Mouse (Mus musculus): ENCODE results near the gene Rps6ka6.
A peak's percentile ranks its signal among the peaks of the same experiment; 100 is the strongest.

The Rps6ka6 gene

DNA sequence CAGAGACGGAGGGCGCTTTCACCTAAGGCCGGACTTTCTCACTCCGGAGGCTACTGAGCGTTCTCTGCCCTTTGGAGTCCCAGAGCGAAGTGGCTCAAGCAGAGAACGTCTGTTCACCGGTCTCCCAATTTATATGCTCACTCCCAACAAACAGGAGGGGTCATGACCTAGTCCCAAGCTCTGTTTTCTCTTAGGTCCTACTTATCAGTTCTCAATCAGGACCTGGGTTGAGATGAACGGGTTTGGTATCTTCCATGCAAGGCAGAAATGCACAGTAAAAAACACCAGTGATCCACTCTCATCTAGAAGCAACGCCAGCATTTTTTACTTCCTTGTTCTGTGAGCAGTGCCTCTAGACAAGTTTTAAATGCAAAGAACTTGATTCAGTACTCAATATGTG lies at the start of gene Rps6ka6:
Gene Rps6ka6, minus strand, starts transcription at position 101 of the 400 bp plus-strand sequence.
- DNase-seq: no peak

DNA sequence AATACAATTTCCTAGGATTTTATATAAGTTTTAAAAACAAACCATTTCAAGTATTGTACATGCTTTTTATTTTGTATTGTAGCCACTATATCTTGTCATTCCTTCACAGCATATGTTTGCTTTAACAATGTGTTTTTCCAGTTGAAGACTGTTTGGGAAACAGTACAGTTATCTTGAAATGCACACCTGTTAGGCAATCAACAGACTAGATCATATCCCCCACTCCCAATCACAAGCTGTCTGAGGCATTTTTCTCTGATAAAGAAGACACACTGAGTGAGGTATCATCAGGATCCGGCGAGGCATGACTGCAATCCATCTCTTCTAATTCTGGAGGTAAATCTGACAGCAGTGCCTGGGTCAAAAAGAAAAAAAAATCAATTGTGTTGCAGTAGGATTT lies 39.3 kb upstream of the Rps6ka6 start:
- DNase-seq: no peak

DNA sequence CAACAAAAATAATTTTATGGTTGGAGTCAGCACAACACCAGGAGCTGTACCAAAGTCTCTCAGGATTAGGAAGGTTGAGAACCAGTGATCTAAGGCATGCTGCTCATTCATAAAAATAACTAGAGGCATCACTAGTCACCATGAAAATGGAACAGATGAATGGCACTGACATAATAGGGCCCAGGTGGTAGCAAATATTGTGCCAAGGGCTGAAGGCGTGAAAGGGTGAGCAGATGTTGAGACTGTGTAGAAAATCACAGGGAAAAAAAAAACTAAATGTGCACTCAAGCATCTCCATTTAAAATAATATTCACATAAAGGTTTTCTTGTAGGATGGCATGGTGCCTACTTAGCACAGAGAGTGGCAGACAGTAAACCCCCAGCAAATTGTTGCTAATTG lies 19.6 kb downstream of the Rps6ka6 start:
- DNase-seq: no peak

DNA sequence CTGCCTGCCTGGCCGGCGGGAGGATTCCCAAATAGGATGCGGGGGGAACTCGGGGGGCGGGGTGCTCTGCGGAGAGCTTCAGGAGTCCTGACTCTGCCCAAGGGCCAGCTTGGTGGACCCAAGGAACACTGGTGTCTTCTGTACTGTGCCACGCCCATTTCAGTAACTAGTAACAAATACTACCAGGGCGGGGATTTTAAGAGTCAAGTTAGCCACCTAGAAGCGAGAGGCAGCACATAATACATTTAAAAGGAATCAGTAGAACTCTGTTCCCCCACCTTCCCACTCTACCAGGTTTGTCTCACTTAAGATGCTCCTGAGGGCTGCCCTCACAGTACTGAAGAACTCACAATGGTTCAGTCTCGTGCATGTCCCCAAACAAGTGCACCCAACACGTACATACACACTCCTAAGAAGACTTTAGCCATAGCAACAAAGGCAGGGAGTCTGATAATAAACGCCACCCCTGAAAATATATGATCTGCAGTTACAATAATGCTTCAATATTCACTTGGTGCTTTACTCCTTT lies 74.1 kb downstream of the Rps6ka6 start:
- DNase-seq: no peak

DNA sequence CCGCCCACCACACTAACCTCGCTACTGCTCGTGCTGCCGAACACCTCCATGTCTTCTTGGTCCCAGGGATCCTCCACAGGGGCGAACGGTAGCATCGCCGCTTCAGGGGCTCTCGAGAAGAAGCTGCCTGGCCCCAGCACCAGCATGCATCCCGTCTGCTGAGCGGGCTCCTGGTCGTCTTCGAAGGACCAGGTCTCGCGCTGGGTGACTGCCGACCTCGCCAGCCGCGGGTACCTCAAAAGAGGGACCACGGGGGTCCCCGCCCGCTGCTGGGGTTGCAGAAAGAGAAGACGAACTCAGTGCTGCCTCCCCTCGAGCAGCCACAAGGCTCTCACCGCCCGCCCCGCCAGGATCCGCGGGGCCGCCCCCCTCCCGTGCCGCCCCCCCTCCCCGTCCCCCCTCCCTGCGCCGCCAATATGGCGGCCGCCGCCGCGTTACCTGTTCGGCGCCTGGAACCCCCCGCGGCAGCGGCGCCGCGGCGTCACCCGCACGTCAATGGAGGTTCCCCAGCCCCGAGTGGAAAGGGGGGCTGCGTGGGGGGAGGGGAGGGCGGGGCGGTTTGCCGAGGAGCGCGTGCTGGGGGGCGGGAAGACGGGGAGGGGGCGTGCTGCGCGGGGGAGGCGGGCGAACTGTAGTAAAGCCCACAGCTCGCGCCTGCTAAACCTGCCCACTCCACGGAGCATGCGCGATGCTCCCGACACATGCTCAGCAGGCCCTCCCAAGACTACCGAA lies 74.8 kb downstream of the Rps6ka6 start:
- DNase-seq: peak; percentile 39

DNA sequence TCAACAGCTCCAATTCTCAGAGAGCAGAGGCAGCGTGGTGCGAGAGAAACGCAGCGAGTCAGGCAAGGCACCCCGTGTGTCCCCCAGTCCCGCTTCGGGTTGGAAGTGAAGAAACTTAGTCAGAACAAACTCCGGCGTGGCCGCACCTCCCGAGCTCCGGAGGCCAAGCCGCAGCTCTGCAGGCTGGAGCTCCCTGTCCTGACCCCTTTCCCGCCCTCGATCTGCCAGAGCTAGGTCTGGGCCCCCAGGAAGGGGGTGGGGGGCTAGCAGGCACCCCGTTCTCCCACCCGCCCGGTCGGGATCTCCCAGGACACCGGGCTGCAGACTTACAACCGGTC lies 75.3 kb downstream of the Rps6ka6 start:
- DNase-seq: peak; percentile 1

DNA sequence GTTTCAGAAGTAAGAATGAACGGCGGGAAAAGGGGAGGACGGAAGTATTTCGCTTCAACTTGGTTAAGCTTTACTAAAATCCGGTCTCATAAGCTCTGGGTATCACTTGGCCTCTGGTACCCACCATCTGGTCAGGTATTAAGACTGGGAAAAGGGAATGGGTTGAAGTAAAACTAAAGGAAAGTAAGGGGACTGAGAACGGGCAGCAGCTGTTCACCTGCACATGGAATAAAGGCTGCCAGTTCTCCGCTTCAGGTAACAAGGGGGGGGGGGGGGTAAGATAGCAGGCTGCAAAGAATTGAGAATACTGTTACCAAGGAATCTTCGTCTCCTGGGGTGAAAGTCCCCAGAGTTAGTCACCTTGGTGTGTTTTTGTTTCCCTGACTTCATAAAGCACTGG lies 75.7 kb downstream of the Rps6ka6 start:
- DNase-seq: no peak

DNA sequence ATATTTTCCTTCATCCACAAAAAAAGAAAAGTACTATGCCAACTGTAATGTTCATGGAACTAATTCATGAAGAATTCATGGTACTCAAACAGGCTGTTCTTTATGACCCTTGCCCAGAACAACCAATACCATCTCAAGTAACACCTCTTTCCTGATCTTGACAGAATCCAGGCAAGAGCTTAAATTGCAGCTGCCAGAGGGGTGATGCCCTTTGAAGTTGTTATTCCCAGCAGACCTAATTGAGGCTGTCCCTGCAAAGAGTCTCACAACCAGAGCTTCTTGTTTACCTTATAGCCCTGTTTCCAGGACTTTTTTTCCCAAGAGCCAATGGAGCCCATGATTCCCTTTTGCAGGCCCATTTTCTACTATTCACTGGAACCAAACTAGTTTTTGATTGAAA lies 77.6 kb downstream of the Rps6ka6 start:
- no peak for DNase-seq

DNA sequence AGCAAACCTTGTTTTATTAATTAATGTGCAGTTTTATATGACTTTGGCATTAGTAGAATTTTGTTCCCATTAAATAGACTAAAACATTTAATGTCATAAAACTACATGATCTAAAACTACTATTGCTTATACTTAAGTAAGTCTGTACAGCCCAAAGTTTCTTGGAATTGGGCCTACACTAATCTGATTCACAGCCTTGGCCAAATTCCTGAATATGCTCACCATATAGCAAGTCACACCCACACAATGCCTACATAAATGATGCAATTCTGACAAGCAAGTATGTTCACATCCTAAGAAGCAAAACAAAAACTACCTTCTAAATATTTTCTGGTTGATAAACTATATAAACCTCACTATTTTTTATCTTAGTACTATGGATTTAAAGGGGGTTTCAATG lies 101.2 kb downstream of the Rps6ka6 start:
- no peak for DNase-seq

DNA sequence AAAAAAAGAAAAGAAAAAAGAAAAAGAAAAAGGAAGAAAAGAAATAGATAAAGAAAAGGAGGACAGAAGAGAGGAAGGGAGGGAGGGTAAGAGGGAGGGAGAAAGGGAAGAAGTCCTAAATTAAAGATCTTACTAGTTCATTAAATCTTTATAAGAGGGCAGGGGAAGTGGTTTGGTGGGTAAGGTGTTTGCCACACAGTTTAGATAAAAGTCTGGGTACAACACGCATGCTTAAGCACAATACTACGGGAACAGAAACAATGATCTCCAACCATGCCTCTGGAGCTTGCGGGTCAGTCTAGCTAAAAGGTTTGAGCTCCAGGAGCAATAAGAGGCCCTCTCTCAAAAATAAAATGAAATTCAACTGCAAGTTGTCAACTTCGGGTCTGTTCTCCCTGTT lies 123.0 kb downstream of the Rps6ka6 start:
- no peak for DNase-seq

DNA sequence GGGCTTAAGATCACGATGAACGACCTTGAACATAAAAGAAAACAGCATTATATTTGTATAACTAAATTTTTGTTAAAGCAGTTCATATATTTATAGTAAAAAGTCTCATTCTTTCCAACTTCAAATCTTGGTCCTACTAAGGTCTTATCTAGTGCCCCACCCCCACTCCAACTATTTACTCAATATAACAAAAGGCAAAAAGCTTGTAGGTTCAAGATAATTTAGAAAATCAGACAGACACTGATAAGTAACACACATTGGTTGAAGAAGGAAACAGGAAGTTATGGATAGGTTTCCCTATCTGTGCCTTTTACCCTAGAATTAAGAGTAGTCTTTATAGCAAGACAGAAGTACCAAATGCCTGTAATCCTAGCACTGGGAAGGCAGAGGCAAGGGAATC lies 132.9 kb downstream of the Rps6ka6 start:
- DNase-seq: no peak

DNA sequence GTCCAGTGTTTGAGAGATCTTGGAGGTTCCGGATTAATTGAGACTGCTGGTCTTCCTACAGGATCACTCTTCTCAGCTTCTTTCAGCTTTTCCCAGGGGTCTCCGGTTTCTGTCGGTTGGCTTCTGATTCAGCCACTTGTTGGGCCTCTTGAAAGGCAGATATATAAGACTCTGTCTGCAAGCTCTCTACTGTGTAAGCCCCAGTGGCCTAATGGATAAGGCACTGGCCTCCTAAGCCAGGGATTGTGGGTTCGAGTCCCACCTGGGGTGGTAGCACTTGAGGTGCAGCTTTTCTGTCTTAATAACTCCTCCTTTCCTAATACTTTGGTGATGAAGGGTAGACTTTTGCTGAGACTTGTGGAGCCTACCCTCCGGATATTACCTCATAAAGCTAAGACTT lies 160.7 kb downstream of the Rps6ka6 start:
- no peak for DNase-seq

DNA sequence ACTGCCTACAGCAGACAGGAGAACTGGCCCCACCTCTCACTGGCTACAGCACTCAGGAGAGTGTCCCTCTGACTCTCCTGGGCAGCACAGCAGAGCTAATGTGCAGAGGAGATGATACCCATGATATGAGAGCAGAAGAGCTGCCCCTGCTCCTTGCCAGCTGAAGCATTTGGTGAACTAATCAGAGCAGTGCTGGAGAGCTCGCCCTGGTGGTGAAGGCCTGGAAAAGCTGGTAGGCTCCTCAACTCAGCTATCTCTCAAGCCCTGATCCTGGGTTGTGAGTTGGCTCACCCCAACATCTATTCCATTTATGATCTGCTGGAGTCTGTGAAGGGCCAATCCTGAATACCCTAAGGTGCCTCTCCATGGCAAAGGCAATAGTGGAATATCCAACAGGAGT lies 163.6 kb downstream of the Rps6ka6 start:
- no peak for DNase-seq
